In the genomic region with DNA sequence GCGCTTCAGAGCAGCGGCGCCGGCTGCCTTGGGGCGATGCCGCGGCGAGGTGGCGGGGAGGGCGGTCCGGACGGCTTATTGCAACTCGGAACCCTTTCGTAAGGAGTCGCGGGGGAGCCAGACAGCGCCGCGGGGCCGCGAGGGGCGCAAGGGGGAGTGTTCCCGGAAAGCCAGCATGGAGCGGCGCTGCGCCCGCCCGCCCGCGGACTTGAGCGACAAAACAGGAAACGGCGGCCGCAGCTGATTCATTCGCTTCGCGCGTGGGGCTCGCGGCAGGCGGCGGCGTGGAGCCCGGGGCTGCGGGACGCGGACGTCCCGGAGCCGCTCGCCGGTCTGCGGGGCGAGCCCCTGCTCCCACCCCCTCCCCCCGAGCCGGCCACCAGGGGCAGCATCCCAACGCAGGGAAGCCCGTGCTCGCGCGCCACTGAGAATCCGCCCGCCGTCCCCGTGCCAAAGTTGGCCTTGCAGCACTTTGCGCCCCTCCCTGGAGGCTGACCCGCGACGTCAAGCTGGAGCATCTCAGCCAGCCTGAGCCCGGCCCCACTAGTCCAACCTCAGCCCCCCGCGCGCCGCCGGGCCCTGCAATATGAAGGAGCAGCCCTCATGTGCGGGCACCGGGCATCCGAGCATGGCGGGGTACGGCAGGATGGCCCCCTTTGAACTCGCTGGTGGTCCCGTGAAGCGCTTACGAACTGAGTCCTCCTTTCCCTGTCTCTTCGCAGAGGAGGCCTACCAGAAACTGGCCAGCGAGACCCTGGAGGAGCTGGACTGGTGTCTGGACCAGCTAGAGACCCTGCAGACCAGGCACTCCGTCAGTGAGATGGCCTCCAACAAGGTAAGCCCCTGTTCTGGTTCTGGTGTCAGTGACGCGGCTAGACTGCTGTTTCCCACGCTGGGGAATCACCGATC, we compare ENCODE assay signal across 8 mouse cellular contexts.
DNase-seq lines count a peak whose midpoint lies in the region; ATAC-seq and TF ChIP-seq lines count a peak whose summit lies in the region.

No protein-coding gene starts in this region.

- H3K4me3 ChIP-seq in E14TG2a.4 (replicated peaks; ENCODE audit: low read length), result peak overlapping the region; percentile 91
- peak overlapping the region; percentile 76 for H3K4me3 ChIP-seq in brown adipose tissue, adult 24 weeks (ENCODE audit: insufficient read depth, low read depth, low read length)
- H3K4me3 ChIP-seq in forebrain, embryonic 11.5 days (ENCODE audit: low read depth, low read length), result peak overlapping the region; percentile 49
- peak overlapping the region; percentile 85 for H3K4me3 ChIP-seq in heart, postnatal 0 days (ENCODE audit: low read depth, low read length)
- H3K4me3 ChIP-seq in neural tube, embryonic 13.5 days, result peak overlapping the region; percentile 76

- peaks cover 23% of the 10 kb centered on the region for H3K4me1 ChIP-seq in E14TG2a.4 (replicated peaks; ENCODE audit: low read depth, low read length)
- 0 out of 2 replicates have a peak, but pooled peaks cover 3% of the 10 kb centered on the region for H3K4me1 ChIP-seq in brown adipose tissue, adult 24 weeks (ENCODE audit: control insufficient read depth, insufficient read depth, insufficient read length, low read length)
- H3K4me1 ChIP-seq in forebrain, embryonic 11.5 days (replicated peaks; ENCODE audit: control insufficient read depth, insufficient read depth, low read length), result peaks cover 6% of the 10 kb centered on the region; the same call in 1 of the 2 replicates
- H3K4me1 ChIP-seq in heart, postnatal 0 days (ENCODE audit: control insufficient read depth, insufficient read depth), result peaks cover 27% of the 10 kb centered on the region
- H3K4me1 ChIP-seq in neural tube, embryonic 13.5 days (replicated peaks), result peaks cover 42% of the 10 kb centered on the region

- peak overlapping the region; percentile 52 for H3K9ac ChIP-seq in forebrain, embryonic 11.5 days (ENCODE audit: low read length)
- H3K9ac ChIP-seq in heart, postnatal 0 days (replicated peaks; ENCODE audit: low read depth, low read length), result peak overlapping the region; percentile 81
- H3K9ac ChIP-seq in neural tube, embryonic 13.5 days, result peak overlapping the region; percentile 87

- peak overlapping the region; percentile 66 for H3K27ac ChIP-seq in brown adipose tissue, adult 24 weeks (replicated peaks; ENCODE audit: low read depth, low read length)
- H3K27ac ChIP-seq in forebrain, embryonic 11.5 days (ENCODE audit: low read depth, low read length), result no peak overlapping the region
- H3K27ac ChIP-seq in heart, postnatal 0 days (ENCODE audit: low read depth), result peak overlapping the region; percentile 89
- peak overlapping the region; percentile 84 for H3K27ac ChIP-seq in neural tube, embryonic 13.5 days (replicated peaks)

- no peaks in the 10 kb centered on the region for H3K36me3 ChIP-seq in E14TG2a.4 (ENCODE audit: insufficient read depth, low read length)
- no peaks in the 10 kb centered on the region for H3K36me3 ChIP-seq in forebrain, embryonic 11.5 days (ENCODE audit: control insufficient read depth, insufficient read depth, low read length)
- H3K36me3 ChIP-seq in heart, postnatal 0 days (replicated peaks; ENCODE audit: control insufficient read depth, insufficient read depth, low read length), result no peaks in the 10 kb centered on the region
- H3K36me3 ChIP-seq in neural tube, embryonic 13.5 days, result no peaks in the 10 kb centered on the region

- peak; percentile 88 for ATAC-seq in forebrain, embryonic 11.5 days (replicated peaks; ENCODE audit: low FRiP score)
- peak; percentile 79 for ATAC-seq in heart, postnatal 0 days (ENCODE audit: insufficient read depth, low read depth)
- peak; percentile 88 for ATAC-seq in neural tube, embryonic 13.5 days (ENCODE audit: low read depth)

- peak overlapping the region; percentile 92 for H3K4me2 ChIP-seq in forebrain, embryonic 11.5 days (ENCODE audit: low read depth, low read length, severe bottlenecking)
- H3K4me2 ChIP-seq in heart, postnatal 0 days (ENCODE audit: low read depth, low read length), result peak overlapping the region; percentile 91
- peak overlapping the region; percentile 97 for H3K4me2 ChIP-seq in neural tube, embryonic 13.5 days

- DNase-seq in forebrain, embryonic 11.5 days (ENCODE audit: low spot score), result peak; percentile 91
- peak; percentile 77 for DNase-seq in heart, postnatal 0 days (ENCODE audit: low spot score)
- peak; percentile 28 to 61 for DNase-seq in layer of hippocampus, adult 18-20 months (ENCODE audit: low spot score in 2 of 2)
- DNase-seq in lung, adult 18-20 months, result peak; percentile 62 to 75
- DNase-seq in testis, postnatal 10 days (ENCODE audit: low spot score), result peak; percentile 82

- H3K9me3 ChIP-seq in E14TG2a.4 (ENCODE audit: low read length), result no peaks in the 10 kb centered on the region
- H3K9me3 ChIP-seq in forebrain, embryonic 11.5 days (ENCODE audit: control insufficient read depth, low read length), result no peaks in the 10 kb centered on the region
- no peaks in the 10 kb centered on the region for H3K9me3 ChIP-seq in heart, postnatal 0 days (replicated peaks; ENCODE audit: control insufficient read depth, low read length)
- H3K9me3 ChIP-seq in neural tube, embryonic 13.5 days, result no peaks in the 10 kb centered on the region

- H3K27me3 ChIP-seq in E14TG2a.4 (ENCODE audit: insufficient read depth, low read length), result peaks cover 30% of the 10 kb centered on the region
- no peaks in the 10 kb centered on the region for H3K27me3 ChIP-seq in forebrain, embryonic 11.5 days (ENCODE audit: control insufficient read depth, insufficient read depth, low read length)
- H3K27me3 ChIP-seq in heart, postnatal 0 days (ENCODE audit: control insufficient read depth, insufficient read depth, low read length), result no peaks in the 10 kb centered on the region
- H3K27me3 ChIP-seq in neural tube, embryonic 13.5 days, result no peaks in the 10 kb centered on the region

- 1% methylated on average over 69 of the region's 91 CpGs for WGBS in forebrain, embryonic 11.5 days
- 1% methylated on average over 83 of the region's 91 CpGs for WGBS in heart, postnatal 0 days
- under 1% methylated on average over 71 of the region's 91 CpGs for WGBS in neural tube, embryonic 13.5 days

- TF ChIP-seq CTCF in E14TG2a.4 (conservative IDR thresholded peaks at IDR 0.05; ENCODE audit: low read length), result no peak
- peak; percentile 52 for TF ChIP-seq CTCF in heart, postnatal 0 days (IDR thresholded peaks at IDR 0.05; ENCODE audit: low read depth)

- TF ChIP-seq EP300 in heart, postnatal 0 days (IDR thresholded peaks at IDR 0.05; ENCODE audit: low read depth), result no peak
